Mouse (Mus musculus): ENCODE results near the gene Zfp629. TPM values are rescaled to one million over a fixed set of nuclear protein-coding genes. Genes with fewer than 3 reads are reported as not detected.

Zfp629 gene
- polyA plus RNA-seq (2014; fragmentation: Illumina TruSeq; extraction: RNeasy Lipid Tissue Mini Kit (QIAGEN cat#74804); ENCODE audit: low read depth, low replicate concordance), result 7.7 TPM

DNA sequence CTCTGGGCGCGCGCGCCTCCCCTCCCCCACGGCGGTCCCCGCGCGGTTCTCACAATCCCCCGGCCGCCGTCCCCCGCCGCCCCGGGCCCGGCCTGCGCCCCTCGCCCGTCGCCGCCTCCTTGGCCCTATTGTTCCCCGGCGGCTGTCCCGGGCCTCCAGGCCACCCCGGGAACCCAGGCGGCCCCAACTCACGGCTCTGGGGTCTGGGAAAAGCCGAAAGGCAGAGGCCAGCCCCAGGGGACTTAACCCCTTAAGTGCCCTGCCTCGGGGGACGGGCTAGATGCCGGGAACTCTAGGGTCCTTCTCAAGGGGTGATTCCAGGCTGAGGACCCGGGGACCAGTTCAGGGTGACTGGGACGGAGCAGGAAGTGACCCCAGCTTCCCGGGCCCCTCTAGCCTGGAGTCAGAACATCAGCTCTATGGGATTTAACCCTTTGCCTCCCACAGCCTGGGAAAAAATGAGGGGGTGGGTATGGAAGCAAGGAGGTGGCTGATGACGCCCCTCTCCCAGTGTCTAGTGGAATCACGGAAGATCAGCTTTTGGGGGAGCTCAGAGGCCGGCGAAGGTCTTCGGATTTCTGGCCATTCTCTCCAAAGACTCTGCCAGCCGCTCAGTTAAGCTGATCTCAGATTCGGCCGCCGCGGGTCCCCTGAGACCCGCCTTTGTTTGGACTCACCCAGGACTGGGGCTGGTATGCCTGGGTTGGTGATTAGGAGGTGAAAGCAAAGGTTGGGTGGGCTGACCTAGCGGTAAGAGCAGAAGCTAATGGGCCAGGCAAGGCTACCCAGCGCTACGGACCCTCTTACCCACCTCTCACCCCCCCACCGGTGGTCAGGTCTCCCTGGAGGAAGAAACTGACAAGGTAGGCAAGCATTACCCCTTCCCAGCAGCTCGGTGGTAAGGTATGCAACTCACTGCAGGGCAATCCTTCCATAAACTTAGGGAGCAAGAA, at the start of gene Zfp629:
Gene Zfp629, minus strand, starts transcription at position 907 of the 953 bp plus-strand sequence.

DNA sequence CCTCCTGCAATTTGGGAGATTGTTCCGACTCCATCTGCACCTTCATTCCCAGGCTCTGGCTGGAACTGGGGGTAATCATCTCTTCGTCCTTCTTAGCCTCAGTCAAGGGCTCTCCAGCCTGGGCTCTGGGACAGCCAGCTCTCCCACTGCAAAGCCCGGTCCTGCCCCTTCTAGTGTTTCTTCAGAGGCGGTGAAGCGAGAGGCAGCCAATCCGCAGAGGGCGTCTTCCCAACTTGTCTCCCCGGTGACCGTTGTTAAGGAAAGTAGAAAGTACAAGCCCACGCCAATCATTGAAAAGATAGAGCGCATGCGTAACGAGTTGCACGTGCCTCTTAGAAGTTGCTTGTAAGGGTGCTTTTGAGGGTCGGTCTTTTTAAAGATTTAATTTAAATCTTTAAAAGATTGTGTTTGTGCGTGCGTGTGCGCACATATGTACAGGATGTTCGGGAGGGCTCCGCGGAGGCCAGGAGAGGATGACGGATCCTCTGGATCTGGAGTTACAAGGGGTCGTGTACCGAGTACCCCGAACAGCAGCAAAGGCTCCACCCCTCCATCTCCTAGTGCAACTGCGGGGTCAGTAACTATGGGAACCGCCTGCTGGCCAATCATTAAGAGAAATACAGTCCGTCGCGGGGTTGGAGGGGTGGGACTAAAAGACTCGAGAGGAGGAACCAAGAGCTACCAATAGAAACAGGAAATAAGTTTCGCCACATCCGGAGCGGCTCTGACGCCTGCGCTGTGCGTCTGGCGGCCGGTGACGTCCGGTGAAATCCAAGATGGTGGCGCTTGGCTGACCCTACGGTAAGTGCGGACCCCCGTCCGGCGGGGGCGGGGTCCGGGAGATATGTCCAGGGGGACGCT, 27.4 kb downstream of the Zfp629 start, which contains the start of the genes Ccdc189 and Rnf40:
Gene Ccdc189, minus strand, starts transcription at position 585 of the 861 bp plus-strand sequence.
Gene Rnf40, plus strand, starts transcription at position 757 of the 861 bp plus-strand sequence.

DNA sequence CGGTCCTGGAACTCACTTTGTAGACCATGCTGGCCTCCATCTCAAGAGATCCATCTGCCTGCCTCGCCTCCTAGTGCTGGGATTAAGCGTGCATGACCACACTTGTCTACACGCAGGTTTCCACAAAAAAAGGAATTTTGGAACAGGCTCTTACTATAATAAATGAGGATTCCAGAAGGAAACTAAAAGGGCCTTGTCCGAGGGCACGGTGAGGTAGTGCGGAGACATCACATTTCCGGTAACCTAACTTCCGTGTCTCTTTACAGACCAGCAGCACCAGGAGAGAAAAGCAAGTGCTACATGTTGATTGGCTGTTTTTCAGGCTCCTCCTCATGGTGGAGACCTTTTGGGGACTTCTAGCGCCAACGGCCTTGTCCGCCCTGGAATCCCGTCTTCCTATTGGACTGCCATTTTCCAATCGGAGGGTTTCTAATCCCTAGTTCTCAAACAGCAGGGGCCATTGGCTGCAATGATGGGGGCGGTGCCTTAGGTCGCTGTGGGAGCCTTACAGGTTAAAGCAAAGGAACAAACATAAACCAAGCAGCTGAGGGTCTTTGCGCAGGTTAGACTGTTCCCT, 42.6 kb downstream of the Zfp629 start, which contains the start of gene Phkg2:
Gene Phkg2, plus strand, starts transcription at position 446 of the 577 bp plus-strand sequence.

DNA sequence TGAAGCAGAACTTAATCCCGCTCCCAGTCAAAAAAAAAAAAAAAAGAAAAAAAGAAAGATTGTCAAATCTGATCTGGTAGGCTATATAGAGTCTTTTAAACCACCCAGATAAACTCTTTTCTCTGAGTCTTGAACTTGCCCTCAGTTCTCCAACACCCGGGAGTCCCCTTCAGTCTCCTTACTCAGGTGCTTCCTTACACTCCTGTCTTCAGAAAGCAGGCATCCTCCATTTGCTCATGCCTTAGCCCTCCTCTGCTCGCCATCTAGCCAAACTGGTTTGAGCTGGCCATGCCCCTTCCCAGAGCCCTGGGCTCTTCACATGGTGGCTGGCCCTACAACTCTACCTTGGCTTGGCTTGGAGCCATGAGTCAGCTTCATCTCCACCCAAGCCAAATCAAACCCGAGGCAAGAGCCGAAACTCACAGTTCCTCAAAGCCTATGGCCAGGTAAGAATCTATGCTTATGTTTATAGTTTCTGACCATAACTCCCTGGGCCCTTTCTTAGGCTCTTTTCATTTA, 54.2 kb downstream of the Zfp629 start, which contains the start of gene Tmem265:
Gene Tmem265, plus strand, starts transcription at position 51 of the 519 bp plus-strand sequence.

Other genes with a start within 250 kb of the Zfp629 start
- 2.9 TPM for gene Zfp747, start 239.7 kb downstream of the Zfp629 start, polyA plus RNA-seq (2014; fragmentation: Illumina TruSeq; extraction: RNeasy Lipid Tissue Mini Kit (QIAGEN cat#74804); ENCODE audit: low read depth, low replicate concordance)
- gene 9130019O22Rik, start 228.6 kb downstream of the Zfp629 start, polyA plus RNA-seq (2014; fragmentation: Illumina TruSeq; extraction: RNeasy Lipid Tissue Mini Kit (QIAGEN cat#74804); ENCODE audit: low read depth, low replicate concordance), result 1.7 TPM
- gene E430018J23Rik, start 222.2 kb downstream of the Zfp629 start, polyA plus RNA-seq (2014; fragmentation: Illumina TruSeq; extraction: RNeasy Lipid Tissue Mini Kit (QIAGEN cat#74804); ENCODE audit: low read depth, low replicate concordance), result 1.1 TPM
- gene Zfp764, start 209.0 kb downstream of the Zfp629 start, polyA plus RNA-seq (2014; fragmentation: Illumina TruSeq; extraction: RNeasy Lipid Tissue Mini Kit (QIAGEN cat#74804); ENCODE audit: low read depth, low replicate concordance), result 3.1 TPM
- gene Zfp688, start 193.7 kb downstream of the Zfp629 start, polyA plus RNA-seq (2014; fragmentation: Illumina TruSeq; extraction: RNeasy Lipid Tissue Mini Kit (QIAGEN cat#74804); ENCODE audit: low read depth, low replicate concordance), result 2.0 TPM
- gene Zfp689, start 166.6 kb downstream of the Zfp629 start, polyA plus RNA-seq (2014; fragmentation: Illumina TruSeq; extraction: RNeasy Lipid Tissue Mini Kit (QIAGEN cat#74804); ENCODE audit: low read depth, low replicate concordance), result 1.9 TPM
- gene Prr14, start 156.2 kb downstream of the Zfp629 start, polyA plus RNA-seq (2014; fragmentation: Illumina TruSeq; extraction: RNeasy Lipid Tissue Mini Kit (QIAGEN cat#74804); ENCODE audit: low read depth, low replicate concordance), result 25.5 TPM
- gene Fbrs, start 136.6 kb downstream of the Zfp629 start, polyA plus RNA-seq (2014; fragmentation: Illumina TruSeq; extraction: RNeasy Lipid Tissue Mini Kit (QIAGEN cat#74804); ENCODE audit: low read depth, low replicate concordance), result 6.2 TPM
- gene Srcap, start 103.8 kb downstream of the Zfp629 start, polyA plus RNA-seq (2014; fragmentation: Illumina TruSeq; extraction: RNeasy Lipid Tissue Mini Kit (QIAGEN cat#74804); ENCODE audit: low read depth, low replicate concordance), result 10.6 TPM
- 4.8 TPM for gene Gm42715, start 96.2 kb downstream of the Zfp629 start, polyA plus RNA-seq (2014; fragmentation: Illumina TruSeq; extraction: RNeasy Lipid Tissue Mini Kit (QIAGEN cat#74804); ENCODE audit: low read depth, low replicate concordance)
- gene Tmem265, start 54.4 kb downstream of the Zfp629 start, polyA plus RNA-seq (2014; fragmentation: Illumina TruSeq; extraction: RNeasy Lipid Tissue Mini Kit (QIAGEN cat#74804); ENCODE audit: low read depth, low replicate concordance), result not detected
- 16.0 TPM for gene Phkg2, start 42.5 kb downstream of the Zfp629 start, polyA plus RNA-seq (2014; fragmentation: Illumina TruSeq; extraction: RNeasy Lipid Tissue Mini Kit (QIAGEN cat#74804); ENCODE audit: low read depth, low replicate concordance)
- 1.6 TPM for gene Ccdc189, start 27.2 kb downstream of the Zfp629 start, polyA plus RNA-seq (2014; fragmentation: Illumina TruSeq; extraction: RNeasy Lipid Tissue Mini Kit (QIAGEN cat#74804); ENCODE audit: low read depth, low replicate concordance)
- gene Rnf40, start 27.0 kb downstream of the Zfp629 start, polyA plus RNA-seq (2014; fragmentation: Illumina TruSeq; extraction: RNeasy Lipid Tissue Mini Kit (QIAGEN cat#74804); ENCODE audit: low read depth, low replicate concordance), result 1.5 TPM
- 5.5 TPM for gene Bcl7c, start 93.1 kb upstream of the Zfp629 start, polyA plus RNA-seq (2014; fragmentation: Illumina TruSeq; extraction: RNeasy Lipid Tissue Mini Kit (QIAGEN cat#74804); ENCODE audit: low read depth, low replicate concordance)
- 2.6 TPM for gene Ctf1, start 96.9 kb upstream of the Zfp629 start, polyA plus RNA-seq (2014; fragmentation: Illumina TruSeq; extraction: RNeasy Lipid Tissue Mini Kit (QIAGEN cat#74804); ENCODE audit: low read depth, low replicate concordance)
- gene Ctf2, start 116.4 kb upstream of the Zfp629 start, polyA plus RNA-seq (2014; fragmentation: Illumina TruSeq; extraction: RNeasy Lipid Tissue Mini Kit (QIAGEN cat#74804); ENCODE audit: low read depth, low replicate concordance), result not detected
- 0.29 TPM for gene Fbxl19, start 128.7 kb upstream of the Zfp629 start, polyA plus RNA-seq (2014; fragmentation: Illumina TruSeq; extraction: RNeasy Lipid Tissue Mini Kit (QIAGEN cat#74804); ENCODE audit: low read depth, low replicate concordance)
- 5.6 TPM for gene Orai3, start 154.0 kb upstream of the Zfp629 start, polyA plus RNA-seq (2014; fragmentation: Illumina TruSeq; extraction: RNeasy Lipid Tissue Mini Kit (QIAGEN cat#74804); ENCODE audit: low read depth, low replicate concordance)
- gene Setd1a, start 160.9 kb upstream of the Zfp629 start, polyA plus RNA-seq (2014; fragmentation: Illumina TruSeq; extraction: RNeasy Lipid Tissue Mini Kit (QIAGEN cat#74804); ENCODE audit: low read depth, low replicate concordance), result 7.7 TPM
- gene Gm49388, start 169.8 kb upstream of the Zfp629 start, polyA plus RNA-seq (2014; fragmentation: Illumina TruSeq; extraction: RNeasy Lipid Tissue Mini Kit (QIAGEN cat#74804); ENCODE audit: low read depth, low replicate concordance), result not detected
- gene Hsd3b7, start 184.8 kb upstream of the Zfp629 start, polyA plus RNA-seq (2014; fragmentation: Illumina TruSeq; extraction: RNeasy Lipid Tissue Mini Kit (QIAGEN cat#74804); ENCODE audit: low read depth, low replicate concordance), result 17.3 TPM
- gene Stx4a, start 208.5 kb upstream of the Zfp629 start, polyA plus RNA-seq (2014; fragmentation: Illumina TruSeq; extraction: RNeasy Lipid Tissue Mini Kit (QIAGEN cat#74804); ENCODE audit: low read depth, low replicate concordance), result 16.9 TPM
- gene Stx1b, start 208.8 kb upstream of the Zfp629 start, polyA plus RNA-seq (2014; fragmentation: Illumina TruSeq; extraction: RNeasy Lipid Tissue Mini Kit (QIAGEN cat#74804); ENCODE audit: low read depth, low replicate concordance), result 0.93 TPM

All from adrenal gland, adult 10 weeks (tissue).